Mouse (Mus musculus) stomach, postnatal 0 days (tissue): ENCODE results near the gene Bst2.

Source experiments
- CTCF ChIP-seq: IDR thresholded peaks from 2 replicates; pipeline ENCODE4 v1.5.1; 2016; ENCODE audit warnings: antibody characterized with exemption, low read depth, mild to moderate bottlenecking, moderate library complexity
- EP300 ChIP-seq: optimal IDR thresholded peaks from 2 replicates; pipeline ENCODE3; 2016; ENCODE audit warnings: antibody characterized with exemption

DNA sequence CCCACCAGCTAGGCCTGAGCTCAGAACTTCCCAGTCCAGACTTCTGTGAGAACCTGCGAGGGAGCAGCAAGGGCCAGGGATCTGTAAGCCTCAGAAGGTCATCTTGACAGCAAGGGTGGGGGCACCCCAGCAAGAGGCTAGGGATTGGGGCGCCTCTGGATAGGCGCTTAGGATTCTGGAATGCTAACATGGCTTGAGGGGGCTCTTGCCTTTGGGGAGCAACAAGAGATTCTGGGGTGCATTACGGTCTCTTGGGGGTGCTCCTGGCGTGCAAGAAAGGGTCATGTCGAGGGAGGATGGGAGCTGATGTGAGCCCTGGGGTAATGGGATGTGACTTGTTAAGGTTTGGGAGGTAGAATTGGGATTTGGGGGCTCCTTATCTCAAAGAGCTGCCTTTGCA is 31.7 kb upstream of the Bst2 start:
- TF ChIP-seq EP300 = no peak
- TF ChIP-seq CTCF = no peak
